Mouse (Mus musculus) R1 (cell line): Measurements from ENCODE around the gene C9.
A peak's percentile ranks its signal among the peaks of the same experiment; 100 is the strongest.

Experiments used
- DNase-seq: peaks from one replicate; pipeline ENCODE4 v3.0.0-alpha.2; 2018; ENCODE audit warnings: low read depth, low spot score

Gene C9

GRCm38 (mm10) chr15:6445135-6445534 is at the start of gene C9:
TSS of gene C9 (plus strand) at chr15:6445327.
- DNase-seq, result no peak

- DNase-seq, result no peak
Measured at GRCm38 (mm10) chr15:6398211-6398610, 46.9 kb upstream of the C9 start.

- DNase-seq, result no peak
Measured at GRCm38 (mm10) chr15:6398881-6399280, 46.2 kb upstream of the C9 start.

- no peak for DNase-seq
Measured at GRCm38 (mm10) chr15:6400115-6400514, 45.0 kb upstream of the C9 start.

GRCm38 (mm10) chr15:6402433-6402832 is 42.7 kb upstream of the C9 start:
- DNase-seq, result no peak

GRCm38 (mm10) chr15:6404172-6404571 is 41.0 kb upstream of the C9 start:
- DNase-seq, result no peak

- DNase-seq, result no peak
Measured at GRCm38 (mm10) chr15:6406771-6407170, 38.4 kb upstream of the C9 start.

- DNase-seq, result no peak
Measured at GRCm38 (mm10) chr15:6409031-6409430, 36.1 kb upstream of the C9 start.

- DNase-seq, result no peak
Measured at GRCm38 (mm10) chr15:6410161-6410560, 35.0 kb upstream of the C9 start.

- DNase-seq, result no peak
Measured at GRCm38 (mm10) chr15:6411334-6411733, 33.8 kb upstream of the C9 start.

GRCm38 (mm10) chr15:6415317-6415716 is 29.8 kb upstream of the C9 start:
- DNase-seq, result no peak

- peak; percentile 51 for DNase-seq
Measured at GRCm38 (mm10) chr15:6431777-6432176, 13.3 kb upstream of the C9 start.

GRCm38 (mm10) chr15:6432411-6432810 is 12.7 kb upstream of the C9 start:
- no peak for DNase-seq

GRCm38 (mm10) chr15:6435281-6435680 is 9.8 kb upstream of the C9 start:
- DNase-seq, result no peak

GRCm38 (mm10) chr15:6435773-6436172 is 9.4 kb upstream of the C9 start:
- peak; percentile 59 for DNase-seq

- no peak for DNase-seq
Measured at GRCm38 (mm10) chr15:6438685-6439084, 6.4 kb upstream of the C9 start.

- DNase-seq, result no peak
Measured at GRCm38 (mm10) chr15:6444452-6444851, 675 bp upstream of the C9 start.

GRCm38 (mm10) chr15:6446181-6446580 is 1.1 kb downstream of the C9 start:
- DNase-seq, result no peak

GRCm38 (mm10) chr15:6448892-6449291 is 3.8 kb downstream of the C9 start:
- no peak for DNase-seq

GRCm38 (mm10) chr15:6454461-6454860 is 9.3 kb downstream of the C9 start:
- no peak for DNase-seq

- no peak for DNase-seq
Measured at GRCm38 (mm10) chr15:6461381-6461780, 16.3 kb downstream of the C9 start.

GRCm38 (mm10) chr15:6463361-6463923 is 18.3 kb downstream of the C9 start:
- DNase-seq, result no peak

GRCm38 (mm10) chr15:6466995-6467394 is 21.9 kb downstream of the C9 start:
- DNase-seq, result no peak

GRCm38 (mm10) chr15:6468845-6469244 is 23.7 kb downstream of the C9 start:
- no peak for DNase-seq
